Mouse (Mus musculus) liver, embryonic 15.5 days (tissue): ENCODE results near the gene Hoxd9. TPM values are rescaled to one million over a fixed set of nuclear protein-coding genes. Genes with fewer than 3 reads are reported as not detected.

Experiments
- ATAC-seq: fragments of 200-750 bp; cut with Nextera tagmentation; 2 replicates; pipeline ENCODE4 v1.8.0; 2017; ENCODE audit warnings: moderate number of reproducible peaks, mild to moderate bottlenecking, moderate library complexity; ENCODE audit not compliant: insufficient read depth
- H3K27ac ChIP-seq: fragments of 300-500 bp; sonication (generic); replicated peaks from 2 replicates; pipeline ENCODE4 v1.5.1; 2015; ENCODE audit warnings: mild to moderate bottlenecking, inconsistent platforms
- H3K27me3 ChIP-seq: fragments of 300-500 bp; sonication (generic); 2 replicates; pipeline ENCODE4 v1.6.1; 2015; ENCODE audit warnings: mild to moderate bottlenecking, inconsistent platforms
- H3K36me3 ChIP-seq: fragments of 300-500 bp; sonication (generic); replicated peaks from 2 replicates; pipeline ENCODE4 v1.6.1; 2015; ENCODE audit warnings: moderate library complexity, mild to moderate bottlenecking, inconsistent platforms
- H3K4me1 ChIP-seq: fragments of 300-500 bp; sonication (generic); replicated peaks from 2 replicates; pipeline ENCODE4 v1.6.1; 2015; ENCODE audit warnings: inconsistent platforms
- H3K4me2 ChIP-seq: fragments of 300-500 bp; sonication (generic); 2 replicates; pipeline ENCODE4 v1.6.1; 2015; ENCODE audit warnings: moderate library complexity, mild to moderate bottlenecking, inconsistent platforms
- H3K4me3 ChIP-seq: fragments of 300-500 bp; sonication (generic); replicated peaks from 2 replicates; pipeline ENCODE4 v1.5.1; 2015; ENCODE audit warnings: mild to moderate bottlenecking, inconsistent platforms
- H3K9ac ChIP-seq: fragments of 300-500 bp; sonication (generic); 2 replicates; pipeline ENCODE4 v1.6.1; 2015; ENCODE audit warnings: moderate library complexity, mild to moderate bottlenecking, inconsistent platforms
- H3K9me3 ChIP-seq: fragments of 300-500 bp; sonication (generic); replicated peaks from 2 replicates; pipeline ENCODE4 v1.6.1; 2016; ENCODE audit warnings: inconsistent platforms
- whole genome bisulfite sequencing: fragments of 180-500 bp; shearing (Covaris S2); methylation state at CpG from one replicate; pipeline ENCODE4 v1.1.7; 2015; ENCODE audit warnings: mixed read lengths; ENCODE audit not compliant: insufficient replicate concordance; 5-methylcytosine and 5-hydroxymethylcytosine counted together
- polyA plus RNA-seq: library from polyadenylated mRNA; unstranded; fragments of >200 nt; fragmentation: Nextera tagmentation; extraction: Ambion mirVana; gene quantifications from 2 replicates; pipeline ENCODE4 v1.2.1, GENCODE M21; 2015

Gene Hoxd9
- polyA plus RNA-seq, 1 experiment from 2014 or later, result not detected

DNA sequence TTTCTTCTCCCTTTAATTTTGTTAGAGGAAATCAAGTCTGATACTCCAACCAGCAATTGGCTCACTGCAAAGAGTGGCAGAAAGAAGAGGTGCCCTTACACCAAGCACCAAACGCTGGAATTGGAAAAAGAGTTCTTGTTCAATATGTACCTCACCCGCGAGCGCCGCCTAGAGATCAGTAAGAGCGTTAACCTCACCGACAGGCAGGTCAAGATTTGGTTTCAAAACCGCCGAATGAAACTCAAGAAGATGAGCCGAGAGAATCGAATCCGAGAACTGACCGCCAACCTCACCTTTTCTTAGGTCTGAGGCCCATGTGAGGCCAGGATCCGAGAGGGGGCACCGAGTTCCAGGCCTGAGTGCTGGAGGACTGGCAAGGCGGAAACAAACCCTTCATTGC lies 3.5 kb upstream of the Hoxd9 start:
- WGBS, result 3% methylated on average over 16 of the region's 16 CpGs
- peaks cover 100% of the 10 kb centered on the region for H3K27me3 ChIP-seq
- H3K9ac ChIP-seq, result no peak overlapping the region

DNA sequence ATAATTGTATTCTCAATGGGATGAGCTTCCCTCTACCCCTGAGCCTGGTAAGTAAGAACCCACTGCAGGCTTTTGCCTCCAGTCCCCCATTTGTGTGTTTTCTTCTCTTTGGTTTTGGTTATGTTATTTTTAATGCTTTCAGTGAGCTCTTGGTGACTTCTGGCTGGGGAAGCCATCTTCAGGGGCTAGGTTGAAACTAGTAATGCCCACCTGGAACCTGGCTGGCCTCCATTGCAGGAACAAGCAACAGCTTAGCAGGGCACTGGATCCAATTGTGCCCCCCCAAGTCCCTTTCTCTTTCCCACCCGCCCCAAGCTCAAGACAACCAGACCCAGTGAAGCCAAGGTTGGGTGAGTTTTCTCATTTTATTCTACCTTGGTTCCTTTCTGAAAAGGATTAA lies 2.1 kb upstream of the Hoxd9 start:
- WGBS, result 5% methylated on average over 1 of the region's 1 CpGs
- H3K9me3 ChIP-seq, result no peaks in the 10 kb centered on the region
- no peaks in the 10 kb centered on the region for H3K36me3 ChIP-seq
- H3K27me3 ChIP-seq, result peaks cover 100% of the 10 kb centered on the region
- ATAC-seq, result no peak
- H3K4me1 ChIP-seq, result peaks cover 6% of the 10 kb centered on the region
- no peak overlapping the region for H3K4me3 ChIP-seq
- H3K27ac ChIP-seq, result no peak overlapping the region
- H3K4me2 ChIP-seq, result no peak overlapping the region
- no peak overlapping the region for H3K9ac ChIP-seq

More for the DNA sequence above, 3.5 kb upstream of the Hoxd9 start:
- Histone ChIP-seq H3K27ac (no peak overlapping the region), H3K4me3 (no peak overlapping the region), H3K9me3 (no peaks in the 10 kb centered on the region), H3K36me3 (no peaks in the 10 kb centered on the region), H3K4me1 (peaks cover 6% of the 10 kb centered on the region), H3K4me2 (no peak overlapping the region)
- no peak for ATAC-seq

GRCm38 (mm10) chr2:74695813-74696430 lies 1.6 kb upstream of the Hoxd9 start:
- Histone ChIP-seq H3K27me3 (peaks cover 100% of the 10 kb centered on the region), H3K36me3 (no peaks in the 10 kb centered on the region), H3K9me3 (no peaks in the 10 kb centered on the region), H3K4me2 (no peak overlapping the region), H3K4me1 (peaks cover 6% of the 10 kb centered on the region), H3K9ac (no peak overlapping the region), H3K27ac (no peak overlapping the region), H3K4me3 (no peak overlapping the region)
- WGBS, result 5% methylated on average over 7 of the region's 7 CpGs
- no peak for ATAC-seq

- H3K4me3 ChIP-seq, result no peak overlapping the region
- no peak overlapping the region for H3K27ac ChIP-seq
- no peaks in the 10 kb centered on the region for H3K9me3 ChIP-seq
- no peaks in the 10 kb centered on the region for H3K36me3 ChIP-seq
- ATAC-seq, result no peak
- no peak overlapping the region for H3K9ac ChIP-seq
- H3K4me2 ChIP-seq, result no peak overlapping the region
- H3K27me3 ChIP-seq, result peaks cover 100% of the 10 kb centered on the region
- WGBS, result 4% methylated on average over 34 of the region's 34 CpGs
- H3K4me1 ChIP-seq, result peaks cover 6% of the 10 kb centered on the region
These were observed 838 bp upstream of the Hoxd9 start for GRCm38 (mm10) chr2:74696442-74697335.

DNA sequence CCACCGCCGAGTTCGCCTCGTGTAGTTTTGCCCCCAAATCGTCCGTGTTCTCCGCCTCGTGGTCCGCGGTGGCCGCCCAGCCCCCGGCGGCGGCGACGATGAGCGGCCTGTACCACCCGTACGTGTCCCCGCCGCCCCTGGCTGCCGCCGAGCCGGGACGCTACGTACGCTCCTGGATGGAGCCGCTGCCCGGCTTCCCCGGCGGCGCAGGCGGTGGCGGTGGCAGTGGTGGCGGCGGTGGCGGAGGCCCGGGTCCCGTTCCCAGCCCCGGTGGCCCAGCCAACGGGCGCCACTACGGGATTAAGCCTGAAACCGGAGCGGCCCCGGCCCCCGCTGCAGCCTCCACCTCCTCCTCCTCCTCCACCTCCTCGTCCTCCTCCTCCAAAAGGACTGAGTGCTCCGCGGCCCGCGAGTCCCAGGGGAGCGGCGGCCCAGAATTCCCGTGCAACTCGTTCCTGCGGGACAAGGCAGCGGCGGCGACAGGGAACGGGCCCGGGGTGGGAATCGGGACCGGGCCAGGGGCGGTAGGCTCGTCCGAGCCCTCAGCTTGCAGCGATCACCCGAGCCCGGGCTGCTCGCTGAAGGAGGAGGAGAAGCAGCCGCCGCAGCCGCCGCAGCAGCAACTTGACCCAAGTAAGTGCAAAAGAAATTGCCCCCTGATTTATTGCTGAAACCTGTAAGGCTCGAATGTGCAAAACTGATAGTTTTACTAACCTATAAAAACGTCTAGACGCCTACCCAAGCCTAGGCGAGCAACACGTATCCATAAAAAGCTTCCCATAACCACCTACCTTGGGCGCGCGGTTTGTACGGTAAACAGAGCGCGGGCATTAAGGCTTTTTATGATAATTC lies 900 bp downstream of the Hoxd9 start:
- H3K9ac ChIP-seq, result no peak overlapping the region
- H3K9me3 ChIP-seq, result no peaks in the 10 kb centered on the region
- peaks cover 100% of the 10 kb centered on the region for H3K27me3 ChIP-seq
- H3K27ac ChIP-seq, result no peak overlapping the region
- H3K36me3 ChIP-seq, result no peaks in the 10 kb centered on the region
- H3K4me1 ChIP-seq, result peaks cover 6% of the 10 kb centered on the region
- 1% methylated on average over 84 of the region's 86 CpGs for WGBS
- H3K4me3 ChIP-seq, result peak overlapping the region; percentile 30
- no peak for ATAC-seq
- peak overlapping the region; percentile 55 for H3K4me2 ChIP-seq

GRCm38 (mm10) chr2:74699053-74699430 lies 1.5 kb downstream of the Hoxd9 start:
- Histone ChIP-seq H3K9ac (no peak overlapping the region), H3K27ac (no peak overlapping the region), H3K36me3 (no peaks in the 10 kb centered on the region), H3K27me3 (peaks cover 100% of the 10 kb centered on the region), H3K9me3 (no peaks in the 10 kb centered on the region), H3K4me1 (peaks cover 6% of the 10 kb centered on the region), H3K4me2 (no peak overlapping the region), H3K4me3 (no peak overlapping the region)
- WGBS, result 4% methylated on average over 17 of the region's 17 CpGs
- no peak for ATAC-seq

DNA sequence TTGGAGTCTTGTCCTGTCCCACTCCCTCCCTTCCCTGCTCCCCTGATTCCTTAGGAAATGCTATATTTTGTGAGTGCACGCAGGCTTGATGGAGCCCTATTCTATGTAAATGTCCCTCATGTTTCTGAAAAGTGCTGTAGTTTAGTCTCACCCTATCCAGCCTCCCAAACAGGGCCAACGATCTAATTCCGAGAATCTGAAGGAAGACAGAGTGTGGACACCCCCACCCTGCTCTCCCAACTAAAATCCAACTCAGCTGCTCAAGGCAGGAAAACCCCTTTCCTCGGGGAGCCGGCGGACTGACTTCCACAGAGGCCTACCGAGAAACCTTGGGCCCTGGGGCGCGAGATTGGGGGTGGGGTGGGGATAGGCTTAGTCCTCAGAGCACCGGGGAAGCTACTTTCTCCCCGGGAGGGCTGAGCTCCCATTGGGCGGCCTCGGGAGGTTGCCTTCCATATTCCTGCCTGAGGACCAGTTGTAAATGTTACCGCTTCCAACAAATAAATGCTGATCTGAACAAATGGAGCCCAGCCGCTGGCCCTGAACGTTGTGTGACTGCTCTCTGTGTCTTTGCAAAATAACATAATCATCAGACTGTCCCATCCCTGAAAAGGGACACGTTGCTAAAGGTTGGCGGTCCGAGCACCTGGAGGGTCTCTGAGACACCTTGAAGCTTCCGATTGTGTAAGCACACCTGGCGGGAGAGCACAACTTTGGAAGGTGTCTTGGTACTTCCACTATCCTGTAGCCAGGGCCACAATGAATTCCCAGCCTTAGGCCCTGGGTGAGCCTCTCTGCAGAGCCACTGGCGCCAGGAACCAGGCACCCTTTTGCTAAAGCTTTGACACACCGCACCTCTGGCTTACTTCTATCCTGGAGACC lies 2.4 kb downstream of the Hoxd9 start:
- no peak overlapping the region for H3K27ac ChIP-seq
- H3K9ac ChIP-seq, result no peak overlapping the region
- H3K36me3 ChIP-seq, result no peaks in the 10 kb centered on the region
- H3K9me3 ChIP-seq, result no peaks in the 10 kb centered on the region
- H3K27me3 ChIP-seq, result peaks cover 100% of the 10 kb centered on the region
- no peak for ATAC-seq
- WGBS, result 11% methylated on average over 23 of the region's 23 CpGs
- peaks cover 11% of the 10 kb centered on the region for H3K4me1 ChIP-seq
- H3K4me3 ChIP-seq, result no peak overlapping the region
- H3K4me2 ChIP-seq, result no peak overlapping the region

DNA sequence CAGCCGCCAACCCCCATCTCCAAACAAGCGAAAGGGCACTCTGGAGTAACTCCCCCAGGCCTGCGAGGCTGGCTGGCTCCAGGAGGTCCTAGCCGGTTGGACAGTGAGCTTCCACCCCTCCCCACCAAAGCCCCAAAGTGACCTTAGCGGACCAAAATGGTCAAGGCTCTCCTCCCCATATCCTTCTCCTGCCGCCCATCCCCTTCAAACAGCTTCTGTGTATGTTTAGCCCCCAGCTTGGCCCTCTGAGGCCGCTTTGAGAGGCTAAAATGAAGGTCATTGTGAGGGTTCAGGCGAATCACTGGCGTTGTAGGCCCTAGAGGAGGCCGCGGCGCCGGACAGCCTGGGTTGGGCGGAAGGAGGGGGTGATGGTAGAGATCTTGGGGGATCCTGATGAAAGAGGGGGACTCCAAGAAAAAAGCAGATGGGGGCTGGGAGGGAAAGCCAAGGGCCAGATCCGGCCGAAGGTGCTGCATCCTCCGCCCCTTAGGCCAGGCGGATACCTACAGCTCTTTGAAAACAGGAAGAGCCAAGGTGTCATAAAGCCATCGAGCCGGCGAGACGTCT lies 3.1 kb downstream of the Hoxd9 start:
- Histone ChIP-seq H3K4me2 (no peak overlapping the region), H3K9me3 (no peaks in the 10 kb centered on the region), H3K36me3 (no peaks in the 10 kb centered on the region), H3K9ac (no peak overlapping the region), H3K4me1 (peaks cover 17% of the 10 kb centered on the region), H3K27ac (no peak overlapping the region), H3K4me3 (no peak overlapping the region), H3K27me3 (peaks cover 100% of the 10 kb centered on the region)
- no peak for ATAC-seq
- WGBS, result 7% methylated on average over 22 of the region's 22 CpGs

DNA sequence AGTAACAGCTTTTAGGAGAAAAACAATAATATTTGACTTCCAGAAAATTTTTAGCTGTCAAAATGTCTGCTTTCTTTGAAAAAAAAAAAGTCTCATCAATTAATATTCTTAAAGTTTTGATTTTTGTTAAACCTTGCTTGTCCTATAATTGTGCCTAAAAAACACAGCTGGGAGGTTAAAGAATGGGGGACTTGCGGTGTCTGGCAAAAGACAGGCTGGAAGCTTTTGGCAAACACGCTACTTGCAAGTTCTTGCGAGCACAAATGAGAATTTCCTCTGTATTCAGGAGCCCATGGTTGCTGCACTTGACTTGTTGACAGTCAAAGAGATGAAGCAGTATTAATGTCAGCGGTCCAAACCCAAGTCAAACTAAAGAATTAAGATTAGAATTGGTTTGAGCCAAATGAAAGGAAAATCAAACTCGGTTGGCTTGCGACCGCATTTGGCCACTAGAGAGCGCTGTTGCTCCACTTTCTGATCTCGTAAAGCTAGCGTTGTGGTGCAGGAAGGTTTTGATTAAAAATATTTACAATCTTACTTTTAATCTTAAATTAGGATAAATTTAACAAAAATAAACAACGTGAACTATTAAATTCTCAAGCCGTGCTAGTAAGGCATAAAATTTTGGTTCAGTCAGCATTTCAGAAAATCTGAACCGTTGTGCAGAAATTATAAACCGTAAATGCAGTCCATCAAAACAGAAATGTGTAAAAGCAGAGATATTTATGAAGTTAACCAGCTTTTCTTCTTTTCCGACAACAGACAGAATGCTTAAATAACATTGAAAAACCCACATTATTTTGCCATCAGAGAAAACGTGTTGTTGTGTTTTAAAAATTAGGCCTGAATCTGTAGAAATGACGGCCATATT lies 4.7 kb downstream of the Hoxd9 start:
- Histone ChIP-seq H3K27me3 (peaks cover 100% of the 10 kb centered on the region), H3K9me3 (no peaks in the 10 kb centered on the region), H3K4me3 (no peak overlapping the region), H3K4me1 (peaks cover 17% of the 10 kb centered on the region), H3K36me3 (no peaks in the 10 kb centered on the region), H3K4me2 (no peak overlapping the region), H3K27ac (no peak overlapping the region), H3K9ac (no peak overlapping the region)
- ATAC-seq, result no peak
- WGBS, result 15% methylated on average over 17 of the region's 17 CpGs
